ENCODE assay signal across 1 mouse cellular context in genomic region chr1:133907949-133908658, GRCm38 (mm10).
TF ChIP-seq lines count a peak whose summit lies in the region.

Gene Optc (minus strand): TSS chr1:133907999.

TF ChIP-seq in MEL, 35 proteins besides CTCF, POLR2A, EP300 and RAD21 (continued from another document):
- TF ChIP-seq ZKSCAN1 (IDR thresholded peaks at IDR 0.05; ENCODE audit: low read depth, low read length): no peak
- TF ChIP-seq MAFK (IDR thresholded peaks at IDR 0.05; ENCODE audit: borderline replicate concordance, low read depth, low read length): no peak
- TF ChIP-seq USF1 (IDR thresholded peaks at IDR 0.05; ENCODE audit: low read depth, low read length): no peak
